Mouse (Mus musculus): ENCODE results near the gene Man2b1.
"Not testable (repeated sequence)": the region's sequence is repeated elsewhere in the genome, so short reads cannot be mapped to it uniquely, and the experiment has no call there.

Gene Man2b1

GRCm38 (mm10) chr8:85122995-85123394 lies 39.9 kb downstream of the Man2b1 start, which contains the start of gene Zfp791:
TSS of gene Zfp791 (minus strand) at chr8:85123095.
- no peak for DNase-seq (ENCODE audit: low spot score)

GRCm38 (mm10) chr8:85123691-85124090 lies 40.6 kb downstream of the Man2b1 start:
- DNase-seq (ENCODE audit: low spot score), result no peak

- DNase-seq (ENCODE audit: low spot score), result no peak
These were observed 49.3 kb downstream of the Man2b1 start for GRCm38 (mm10) chr8:85132335-85132734.

GRCm38 (mm10) chr8:85135690-85136089 lies 52.6 kb downstream of the Man2b1 start:
- DNase-seq (ENCODE audit: low spot score), result not testable (repeated sequence)

GRCm38 (mm10) chr8:85142516-85142915 lies 59.4 kb downstream of the Man2b1 start:
- DNase-seq (ENCODE audit: low spot score), result no peak

All from c-Kit-positive CD71-positive TER-119-positive erythroid progenitor cells, embryonic 14.5 days (primary cell).